Mouse (Mus musculus): ENCODE results near the gene Olfr866.

The Olfr866 gene

DNA sequence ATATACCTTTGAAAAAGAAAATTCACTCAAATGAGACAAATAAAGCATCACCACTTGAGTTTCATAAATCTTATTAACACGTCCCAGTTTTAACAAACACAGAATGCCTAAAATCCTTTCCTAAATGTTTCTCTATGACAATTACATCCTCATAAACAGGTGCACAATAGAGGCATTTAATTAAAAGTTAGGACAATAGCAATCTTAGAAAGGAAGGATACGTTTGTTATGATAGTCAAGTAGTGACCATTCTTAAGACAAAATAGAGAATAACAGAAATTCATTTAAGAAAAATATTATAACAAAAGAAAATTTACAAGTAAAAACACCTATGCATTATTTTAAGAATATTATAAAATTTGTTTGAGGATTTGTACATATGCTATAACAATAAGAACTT lies at the start of gene Olfr866:
Gene Olfr866 (minus strand): TSS at position 101 of the 400 bp plus-strand sequence.
- in situ Hi-C loops (cut with MboI, MseI): no loop called here

DNA sequence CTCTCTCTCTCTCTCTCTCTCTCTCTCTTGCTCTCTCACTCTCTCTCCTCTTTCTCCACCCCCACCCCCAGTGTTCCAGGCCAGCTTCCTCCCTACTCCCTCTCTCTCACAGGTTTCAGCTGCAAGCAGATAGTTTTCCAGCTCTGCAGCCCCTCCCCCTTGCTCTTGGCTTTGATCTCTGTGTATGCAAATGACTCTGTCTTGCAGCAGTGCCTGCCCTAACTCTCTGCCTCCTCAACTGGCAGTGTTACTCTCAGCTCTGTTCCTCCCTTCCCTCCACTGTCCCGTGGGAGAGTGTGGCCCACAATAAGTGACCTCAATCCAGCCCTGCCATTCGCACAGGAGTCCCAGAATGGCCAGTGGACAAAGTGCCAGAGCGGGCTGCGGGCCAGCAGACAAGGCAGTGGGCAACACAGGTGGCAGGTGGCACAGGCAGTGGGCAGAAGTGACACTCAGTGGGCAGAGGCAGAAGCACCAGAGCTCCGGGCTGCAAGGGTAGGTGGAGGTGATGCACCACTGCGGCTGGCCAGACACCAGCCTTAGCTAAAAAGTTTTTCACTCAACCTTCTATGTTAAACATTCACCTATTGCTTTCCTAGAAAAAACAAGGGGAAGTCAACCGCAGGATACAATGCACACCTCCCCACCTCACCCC lies 45.8 kb upstream of the Olfr866 start:
- in situ Hi-C loops (cut with MboI, MseI): no loop called here

DNA sequence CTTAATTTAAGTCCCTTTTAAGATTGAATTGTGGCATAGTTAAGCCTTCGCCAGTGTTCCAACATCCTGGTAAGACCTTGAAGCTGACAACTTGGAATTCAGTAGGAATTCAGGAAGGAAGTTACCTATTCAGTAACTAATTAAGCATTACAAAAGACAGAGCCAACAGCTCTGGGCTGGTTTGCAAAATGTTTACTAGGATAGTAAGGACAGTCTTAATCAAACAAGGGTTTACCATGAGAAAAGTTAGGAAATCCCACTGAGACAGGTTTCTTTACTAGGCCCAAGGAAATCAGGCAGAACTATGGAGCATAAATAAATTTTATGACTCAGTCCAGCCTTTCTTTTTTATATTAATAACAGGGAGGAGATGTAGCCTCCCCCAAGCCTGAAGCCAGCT lies 43.5 kb upstream of the Olfr866 start:
- in situ Hi-C loops (cut with MboI, MseI): no loop called here

DNA sequence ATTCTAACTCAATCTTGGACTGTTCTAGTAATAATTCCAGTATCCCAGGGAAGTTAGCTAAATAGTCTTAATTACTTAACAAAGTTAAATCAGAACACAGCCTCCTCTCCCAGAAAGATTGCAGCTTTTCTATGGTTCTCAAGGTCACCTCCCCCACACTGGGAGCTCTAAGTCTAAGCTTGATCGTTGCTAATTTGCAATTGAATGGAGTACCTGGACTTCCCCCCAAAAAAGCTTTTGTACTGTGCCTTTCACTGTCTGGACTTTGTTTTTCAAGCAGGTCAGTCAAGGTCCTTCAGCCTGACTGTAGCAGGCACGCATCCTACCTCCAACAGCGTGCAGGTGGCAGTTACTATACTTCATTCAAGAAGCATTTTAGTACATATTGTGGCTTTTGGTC lies 42.4 kb upstream of the Olfr866 start:
- in situ Hi-C loops (cut with MboI, MseI): no loop called here

DNA sequence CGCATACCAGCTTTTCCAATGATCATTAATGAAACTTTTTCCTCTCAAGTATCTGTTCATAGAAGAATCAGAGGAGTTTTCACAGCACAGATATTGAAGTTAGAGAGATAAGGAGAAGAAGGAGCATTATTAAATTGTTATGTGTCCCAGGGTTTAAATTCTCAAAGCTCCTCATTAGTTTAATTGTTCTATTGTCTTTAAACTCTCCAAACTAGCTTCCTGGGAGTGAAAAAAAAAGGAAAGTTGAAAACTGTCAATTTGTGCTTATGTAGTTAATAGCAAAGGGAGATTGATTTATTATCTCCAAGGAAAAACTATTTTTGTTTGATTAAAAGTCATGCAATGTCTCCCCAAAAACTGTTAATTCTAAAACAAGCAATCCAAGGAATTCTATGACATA lies 29.6 kb upstream of the Olfr866 start, which contains the start of gene Olfr867:
Gene Olfr867 (minus strand): TSS at position 101 of the 400 bp plus-strand sequence.
- in situ Hi-C loops (cut with MboI, MseI): no loop called here

DNA sequence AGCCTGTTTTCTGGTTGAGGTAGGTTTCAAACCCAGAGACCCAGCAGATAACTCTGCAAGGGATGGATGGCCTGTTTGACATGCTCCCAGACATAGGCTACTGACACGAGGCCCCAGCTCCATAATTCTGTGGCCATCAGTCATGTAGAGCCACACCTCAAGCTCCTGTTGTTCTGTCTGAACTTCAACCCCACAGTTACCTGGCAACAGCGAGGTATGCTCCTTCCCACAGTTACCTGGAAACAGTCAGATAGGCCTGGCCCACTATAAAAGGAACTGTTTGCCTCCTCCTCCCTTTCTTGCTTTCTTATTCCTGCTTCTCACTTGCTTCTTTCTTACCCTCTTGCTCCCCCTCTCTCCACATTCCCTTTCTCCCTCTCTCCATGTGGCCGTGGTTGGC lies 20.1 kb upstream of the Olfr866 start:
- in situ Hi-C loops (cut with MboI, MseI): no loop called here

All from T-helper 1 cell (primary cell).